Mouse (Mus musculus): Measurements from ENCODE around the gene Ppdpf. TPM values are rescaled to one million over a fixed set of nuclear protein-coding genes. Genes with fewer than 3 reads are reported as not detected.

The Ppdpf gene
- polyA plus RNA-seq, 1 experiment from 2014 or later = 264 TPM

DNA sequence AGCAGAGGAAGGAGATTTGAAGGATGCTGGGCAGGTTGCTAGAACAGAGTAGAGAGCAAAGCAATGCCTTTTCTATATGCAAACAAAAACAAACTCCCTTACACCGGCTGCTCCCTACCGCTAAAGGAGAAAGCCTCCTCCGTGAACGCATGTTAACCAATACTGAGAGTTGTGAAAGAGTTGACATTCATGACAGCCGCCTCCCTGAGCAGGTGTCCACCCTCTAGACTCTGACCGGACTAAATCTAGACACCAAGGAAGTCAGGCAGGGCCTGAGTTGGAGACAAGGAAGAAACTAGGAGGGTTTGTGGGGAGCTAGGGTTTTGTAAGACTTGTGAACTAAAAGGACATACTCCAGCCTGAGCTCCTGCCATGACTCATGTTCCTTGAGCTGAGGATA, 15.8 kb downstream of the Ppdpf start:
- no peaks in the 10 kb centered on the region for H3K36me3 ChIP-seq
- H3K9ac ChIP-seq = no peak overlapping the region
- H3K9me3 ChIP-seq = no peaks in the 10 kb centered on the region
- 71% methylated on average over 6 of the region's 6 CpGs for whole genome bisulfite sequencing
- H3K27ac ChIP-seq = no peak overlapping the region
- no peaks in the 10 kb centered on the region for H3K27me3 ChIP-seq (replicated peaks)
- no peak overlapping the region for H3K4me3 ChIP-seq (replicated peaks)
- no peak overlapping the region for H3K4me2 ChIP-seq (replicated peaks)
- peaks cover 5% of the 10 kb centered on the region; the same call in 1 of the 2 replicates for H3K4me1 ChIP-seq (replicated peaks)
- peak; percentile 79 for ATAC-seq

DNA sequence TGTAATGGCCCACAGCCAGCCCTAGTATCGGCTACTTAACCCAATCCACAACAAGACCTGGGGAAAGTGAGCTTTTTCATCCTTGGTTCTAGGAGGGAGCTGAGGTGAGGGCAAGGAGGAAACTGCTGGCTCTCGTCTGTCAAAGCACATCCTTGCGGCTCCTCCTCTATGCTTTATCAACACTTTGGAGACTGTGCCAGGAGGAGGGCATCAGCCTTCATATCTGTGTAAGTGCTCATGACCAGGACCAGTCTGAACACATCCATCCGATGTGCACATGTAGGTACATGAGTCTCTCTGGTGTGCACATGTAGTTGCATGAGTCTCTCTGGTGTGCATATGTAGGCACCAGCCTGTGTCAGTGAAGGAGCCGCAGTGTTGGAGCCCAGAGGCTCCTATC, 18.6 kb downstream of the Ppdpf start:
- H3K9me3 ChIP-seq = no peaks in the 10 kb centered on the region
- ATAC-seq = no peak; the same call in 1 of the 2 replicates
- H3K4me3 ChIP-seq (replicated peaks) = no peak overlapping the region
- no peaks in the 10 kb centered on the region for H3K36me3 ChIP-seq
- 71% methylated on average over 5 of the region's 5 CpGs for WGBS
- no peak overlapping the region for H3K27ac ChIP-seq
- H3K9ac ChIP-seq = no peak overlapping the region
- H3K4me2 ChIP-seq (replicated peaks) = no peak overlapping the region
- peaks cover 5% of the 10 kb centered on the region; the same call in 1 of the 2 replicates for H3K4me1 ChIP-seq (replicated peaks)
- H3K27me3 ChIP-seq (replicated peaks) = 0 out of 2 replicates have a peak, but pooled peaks cover 3% of the 10 kb centered on the region

DNA sequence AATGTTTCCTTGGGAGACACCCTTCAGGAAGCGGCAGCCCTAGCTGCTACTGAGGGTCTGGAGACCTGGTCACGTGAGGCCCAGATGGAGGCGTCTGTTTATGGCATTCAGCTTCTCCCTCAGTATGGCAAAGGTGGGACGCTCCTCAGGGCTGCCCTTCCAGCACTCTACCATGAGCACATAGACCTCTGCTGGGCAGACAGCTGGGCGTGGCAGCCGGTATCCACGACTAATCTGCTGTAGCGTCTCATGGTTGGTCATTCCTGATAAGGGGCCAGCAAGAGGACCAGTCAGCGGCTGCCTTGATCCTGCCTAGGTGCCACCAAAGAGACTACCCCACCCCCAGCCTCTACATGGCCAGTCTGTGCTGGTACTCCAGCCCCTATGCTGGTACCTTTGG, 19.1 kb downstream of the Ppdpf start:
- H3K9me3 ChIP-seq = no peaks in the 10 kb centered on the region
- WGBS = 65% methylated on average over 9 of the region's 9 CpGs
- no peak overlapping the region for H3K27ac ChIP-seq
- no peak overlapping the region for H3K4me2 ChIP-seq (replicated peaks)
- no peak overlapping the region for H3K4me3 ChIP-seq (replicated peaks)
- no peaks in the 10 kb centered on the region for H3K36me3 ChIP-seq
- peaks cover 5% of the 10 kb centered on the region; the same call in 1 of the 2 replicates for H3K4me1 ChIP-seq (replicated peaks)
- H3K9ac ChIP-seq = no peak overlapping the region
- peak; percentile 52; the same call in 1 of the 2 replicates for ATAC-seq
- peaks cover 5% of the 10 kb centered on the region; the same call in 1 of the 2 replicates for H3K27me3 ChIP-seq (replicated peaks)

DNA sequence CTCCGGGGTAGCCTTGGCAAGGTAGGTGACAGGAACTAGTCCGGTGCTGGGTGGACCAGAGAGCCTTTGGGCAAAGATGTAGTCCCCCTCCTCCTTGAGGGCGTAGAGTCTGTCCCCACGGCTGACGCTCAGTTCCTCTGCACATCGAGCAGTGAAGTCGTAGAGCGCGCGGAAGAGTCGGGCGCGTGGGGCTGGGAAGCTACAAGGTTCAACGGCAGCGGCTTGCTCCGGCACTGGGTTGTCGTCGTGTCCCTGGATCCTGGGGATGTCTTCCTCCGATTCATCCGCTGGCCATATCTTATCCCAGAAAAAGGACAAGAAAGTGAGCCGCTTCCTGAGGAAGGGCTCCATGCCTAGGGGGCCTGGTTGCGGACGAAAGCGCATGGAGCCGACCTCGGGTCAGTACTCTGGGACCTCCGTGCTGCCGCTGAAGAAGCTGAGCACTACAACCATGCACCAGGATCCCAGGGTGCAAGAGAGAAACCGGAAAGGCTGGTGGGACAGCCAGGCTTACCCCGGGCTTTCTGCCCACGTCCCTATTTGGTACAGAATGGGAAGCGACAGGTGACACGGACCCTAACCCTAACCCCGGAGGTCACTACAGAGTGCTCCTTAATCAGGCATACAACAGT, 25.5 kb downstream of the Ppdpf start:
- peak; percentile 70 for ATAC-seq
- H3K27me3 ChIP-seq (replicated peaks) = peaks cover 38% of the 10 kb centered on the region
- H3K9ac ChIP-seq = peak overlapping the region; percentile 14; the same call in 1 of the 2 replicates
- H3K4me2 ChIP-seq (replicated peaks) = peak overlapping the region; percentile 57
- no peak overlapping the region for H3K27ac ChIP-seq
- 4% methylated on average over 34 of the region's 34 CpGs for WGBS
- H3K4me1 ChIP-seq (replicated peaks) = 0 out of 2 replicates have a peak, but pooled peaks cover 8% of the 10 kb centered on the region
- no peaks in the 10 kb centered on the region for H3K36me3 ChIP-seq
- no peaks in the 10 kb centered on the region for H3K9me3 ChIP-seq
- H3K4me3 ChIP-seq (replicated peaks) = peak overlapping the region; percentile 22

DNA sequence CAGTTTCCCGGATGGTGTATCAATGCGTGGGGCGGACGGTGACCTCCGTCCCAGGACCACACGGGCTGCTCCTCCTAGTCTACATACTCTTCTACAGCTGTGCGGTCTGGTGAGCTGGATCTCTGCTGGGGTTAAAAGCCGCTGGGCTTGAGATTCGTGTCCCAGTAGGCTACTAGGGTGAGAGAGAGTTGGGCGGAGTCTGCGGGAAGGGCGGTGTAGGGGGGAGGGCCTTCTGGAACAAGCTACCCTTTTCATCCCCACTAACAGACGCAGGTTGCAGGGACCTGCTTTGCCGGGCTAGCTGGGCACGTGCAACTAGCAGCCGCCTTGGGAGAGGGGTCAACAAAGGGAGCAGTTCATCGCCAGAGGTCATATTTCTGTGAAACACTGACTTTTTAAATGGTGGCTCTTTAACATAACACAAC, 26.0 kb downstream of the Ppdpf start, which contains the start of gene Srms:
Gene Srms (minus strand): TSS at position 165 of the 425 bp plus-strand sequence.
- no peaks in the 10 kb centered on the region for H3K9me3 ChIP-seq
- peak within 1 kb of the TSS; percentile 22 for H3K4me3 ChIP-seq (replicated peaks)
- H3K9ac ChIP-seq = peak within 1 kb of the TSS; percentile 14; the same call in 1 of the 2 replicates
- WGBS = 1% methylated on average over 17 of the region's 17 CpGs
- peaks cover 38% of the 10 kb centered on the region for H3K27me3 ChIP-seq (replicated peaks)
- H3K36me3 ChIP-seq = no peaks in the 10 kb centered on the region
- H3K4me2 ChIP-seq (replicated peaks) = peak within 1 kb of the TSS; percentile 57
- no peak within 1 kb of the TSS for H3K27ac ChIP-seq
- H3K4me1 ChIP-seq (replicated peaks) = 0 out of 2 replicates have a peak, but pooled peaks cover 8% of the 10 kb centered on the region
- peak; percentile 76 for ATAC-seq

DNA sequence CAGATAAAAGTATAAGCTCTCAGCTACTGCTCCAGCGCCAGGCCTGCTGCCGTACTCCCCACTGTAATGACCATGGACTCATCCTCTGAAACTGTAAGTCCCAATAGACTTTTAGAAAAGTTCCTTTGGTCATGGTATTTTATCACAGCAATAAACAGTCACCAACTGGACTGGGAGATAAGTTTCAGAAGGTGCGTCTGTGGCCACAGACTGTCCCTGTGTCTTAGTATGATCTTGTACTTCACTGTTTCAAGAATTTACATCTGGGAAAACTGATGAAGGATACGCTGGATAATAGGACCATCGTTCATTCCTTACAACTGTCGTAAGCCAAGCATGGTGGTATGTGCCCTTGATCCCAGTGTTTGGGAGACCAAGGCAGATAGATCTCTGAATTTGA, 29.0 kb downstream of the Ppdpf start:
- no peaks in the 10 kb centered on the region for H3K9me3 ChIP-seq
- H3K36me3 ChIP-seq = no peaks in the 10 kb centered on the region
- H3K9ac ChIP-seq = no peak overlapping the region
- peaks cover 17% of the 10 kb centered on the region for H3K4me1 ChIP-seq (replicated peaks)
- no peak overlapping the region for H3K4me2 ChIP-seq (replicated peaks)
- H3K27ac ChIP-seq = no peak overlapping the region
- WGBS = 87% methylated on average over 6 of the region's 6 CpGs
- peaks cover 34% of the 10 kb centered on the region for H3K27me3 ChIP-seq (replicated peaks)
- H3K4me3 ChIP-seq (replicated peaks) = no peak overlapping the region
- ATAC-seq = no peak

DNA sequence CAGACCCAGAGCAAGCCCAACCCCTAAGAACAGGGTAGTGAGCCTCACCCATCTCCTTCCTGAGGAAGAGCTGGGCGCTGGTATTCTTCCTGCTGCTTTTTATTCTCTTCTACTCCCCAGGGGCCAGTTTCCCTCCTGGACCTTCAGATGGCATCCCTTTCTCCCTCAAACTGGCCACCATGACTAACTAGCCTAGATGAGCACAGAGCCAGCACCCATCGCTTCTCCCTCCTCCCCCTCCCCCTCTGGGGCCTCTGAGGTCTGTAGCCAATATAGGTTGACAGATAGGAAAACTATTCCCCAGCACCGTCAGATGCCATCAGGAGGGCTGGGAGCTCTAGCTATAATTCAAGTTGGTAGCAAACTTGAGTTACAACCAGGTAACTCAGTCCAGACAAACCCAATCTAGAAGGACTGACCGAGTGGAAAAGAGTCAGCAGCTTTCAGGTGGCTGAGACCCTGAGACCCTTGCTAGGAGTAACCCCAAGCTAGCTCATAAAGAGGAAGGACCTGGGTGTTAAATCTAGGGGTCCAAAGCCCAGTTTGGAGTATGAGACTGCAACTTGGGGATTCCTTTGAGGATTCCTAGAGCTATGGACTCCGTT, 31.9 kb downstream of the Ppdpf start:
- peak overlapping the region; percentile 65; the same call in 1 of the 2 replicates for H3K4me2 ChIP-seq (replicated peaks)
- WGBS = 55% methylated on average over 5 of the region's 5 CpGs

DNA sequence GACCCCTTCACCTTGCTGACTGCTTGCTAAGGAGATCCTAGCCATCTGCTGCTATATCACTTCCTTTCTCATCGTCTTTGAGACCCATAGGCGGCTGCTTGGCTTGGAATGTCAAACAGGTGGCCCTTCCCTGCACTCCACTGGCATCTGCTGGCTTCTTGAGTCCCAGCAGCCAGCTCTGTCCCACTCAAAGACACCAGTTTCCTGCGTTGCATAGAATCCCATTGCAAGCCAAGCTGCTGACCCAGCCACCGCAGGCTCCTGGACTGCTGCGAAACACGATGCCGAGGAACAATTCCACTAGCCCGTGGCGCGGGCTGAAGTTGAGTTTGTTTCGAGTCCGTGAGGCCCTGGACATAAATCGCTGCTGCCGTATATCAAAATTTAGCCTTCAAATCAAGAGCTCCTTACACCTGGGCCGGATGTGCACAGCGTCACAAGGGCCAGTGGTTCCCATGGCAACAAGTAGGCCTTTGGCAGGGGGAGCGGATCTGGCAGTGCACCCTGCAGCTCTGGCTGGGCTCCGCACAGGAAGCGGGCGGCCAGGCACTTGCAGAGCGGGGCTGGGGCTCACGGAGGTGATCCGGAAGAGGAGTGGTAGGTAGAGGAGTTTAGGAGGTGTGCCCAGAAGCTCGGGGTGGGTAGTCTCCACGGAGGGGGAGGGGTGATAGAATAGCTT, 32.6 kb downstream of the Ppdpf start, which contains the start of gene Fndc11:
Gene Fndc11 (plus strand): TSS at position 476 of the 679 bp plus-strand sequence.
- Histone ChIP-seq H3K36me3 (no peaks in the 10 kb centered on the region), H3K9me3 (no peaks in the 10 kb centered on the region), H3K4me1 (replicated peaks) (peaks cover 9% of the 10 kb centered on the region), H3K27ac (peak within 1 kb of the TSS; percentile 49; the same call in 1 of the 2 replicates), H3K9ac (no peak within 1 kb of the TSS; the same call in 1 of the 2 replicates), H3K27me3 (replicated peaks) (no peaks in the 10 kb centered on the region), H3K4me3 (replicated peaks) (peak within 1 kb of the TSS; percentile 25), H3K4me2 (replicated peaks) (peak within 1 kb of the TSS; percentile 65)
- peak; percentile 94 for ATAC-seq
- 3% methylated on average over 25 of the region's 25 CpGs for WGBS

More for the DNA sequence above, 31.9 kb downstream of the Ppdpf start:
- peaks cover 9% of the 10 kb centered on the region for H3K4me1 ChIP-seq (replicated peaks)
- no peaks in the 10 kb centered on the region for H3K36me3 ChIP-seq
- 0 out of 2 replicates have a peak overlapping the region, but pooled peaks have one; percentile 49 for H3K27ac ChIP-seq
- no peaks in the 10 kb centered on the region for H3K9me3 ChIP-seq
- H3K4me3 ChIP-seq (replicated peaks) = no peak overlapping the region
- H3K9ac ChIP-seq = no peak overlapping the region
- ATAC-seq = no peak
- H3K27me3 ChIP-seq (replicated peaks) = peaks cover 5% of the 10 kb centered on the region

DNA sequence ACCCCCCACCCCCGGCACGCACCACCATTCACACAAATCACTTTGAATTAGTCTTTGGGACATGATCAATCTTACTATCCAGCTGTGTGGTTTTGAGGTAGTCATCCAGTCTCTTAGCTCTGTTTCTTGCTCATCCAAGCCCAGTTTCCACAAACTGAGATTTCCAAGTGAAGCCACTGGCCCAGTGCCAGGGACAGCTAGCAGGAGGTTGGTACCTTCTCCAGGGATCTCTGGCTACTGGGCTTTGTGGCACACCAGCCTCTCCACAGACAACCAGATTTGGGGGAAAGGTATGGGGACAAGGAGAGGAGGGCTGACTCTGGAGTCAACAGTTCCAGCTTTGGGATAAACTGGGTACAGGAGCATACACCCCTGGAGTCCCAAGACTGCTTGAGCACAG, 33.3 kb downstream of the Ppdpf start:
- Histone ChIP-seq H3K36me3 (no peaks in the 10 kb centered on the region), H3K4me3 (replicated peaks) (peak overlapping the region; percentile 25), H3K27ac (peak overlapping the region; percentile 49; the same call in 1 of the 2 replicates), H3K9ac (no peak overlapping the region), H3K27me3 (replicated peaks) (no peaks in the 10 kb centered on the region), H3K4me2 (replicated peaks) (peak overlapping the region; percentile 65), H3K9me3 (no peaks in the 10 kb centered on the region), H3K4me1 (replicated peaks) (peaks cover 9% of the 10 kb centered on the region)
- peak; percentile 28; the same call in 1 of the 2 replicates for ATAC-seq
- 50% methylated on average over 2 of the region's 2 CpGs for WGBS

DNA sequence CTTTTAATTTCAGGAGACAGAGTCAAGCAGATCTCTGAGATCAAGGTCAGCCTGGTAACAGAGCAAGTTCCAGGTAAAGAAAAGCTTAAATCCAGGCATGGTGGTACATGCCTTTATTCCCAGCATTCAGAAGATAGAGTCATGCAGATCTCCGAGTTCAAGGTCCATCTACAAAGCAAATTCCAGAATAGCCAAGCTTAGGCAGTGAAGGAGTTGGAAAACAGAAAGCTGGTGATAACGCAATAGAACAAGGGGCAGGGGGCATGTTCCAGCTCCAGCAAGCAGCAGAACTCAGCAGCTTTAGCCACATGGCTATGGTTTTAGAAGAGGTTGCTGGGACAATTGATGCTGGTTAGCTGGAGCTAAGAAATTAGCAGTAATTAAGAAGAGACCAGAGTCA, 37.9 kb downstream of the Ppdpf start:
- peaks cover 2% of the 10 kb centered on the region for H3K4me1 ChIP-seq (replicated peaks)
- ATAC-seq = no peak
- H3K4me2 ChIP-seq (replicated peaks) = no peak overlapping the region
- H3K36me3 ChIP-seq = no peaks in the 10 kb centered on the region
- H3K27ac ChIP-seq = no peak overlapping the region
- H3K9me3 ChIP-seq = no peaks in the 10 kb centered on the region
- H3K27me3 ChIP-seq (replicated peaks) = no peaks in the 10 kb centered on the region
- 74% methylated on average over 2 of the region's 2 CpGs for WGBS
- no peak overlapping the region for H3K4me3 ChIP-seq (replicated peaks)
- H3K9ac ChIP-seq = no peak overlapping the region

DNA sequence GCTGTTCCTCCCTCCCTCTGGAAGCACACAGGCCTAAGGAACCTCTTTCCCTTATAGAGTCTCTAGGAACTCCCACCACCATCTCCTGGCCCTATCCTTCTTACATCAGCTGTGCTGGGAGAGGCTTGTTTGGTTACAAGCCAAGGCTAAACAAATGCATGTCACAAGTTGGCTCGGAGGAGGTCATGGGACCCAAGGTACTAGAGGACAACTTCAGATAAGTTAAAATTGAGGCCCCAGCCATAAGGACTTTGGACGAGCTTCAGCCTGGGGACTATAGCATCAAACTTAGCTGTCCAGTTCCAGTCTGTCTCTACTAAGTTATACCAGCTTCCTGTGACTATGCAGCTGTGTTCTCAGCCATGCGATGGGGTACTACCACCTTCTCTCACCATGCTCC, 40.1 kb downstream of the Ppdpf start:
- H3K36me3 ChIP-seq = no peaks in the 10 kb centered on the region
- no peaks in the 10 kb centered on the region for H3K27me3 ChIP-seq (replicated peaks)
- no peak overlapping the region for H3K4me3 ChIP-seq (replicated peaks)
- no peaks in the 10 kb centered on the region for H3K4me1 ChIP-seq (replicated peaks)
- H3K9me3 ChIP-seq = no peaks in the 10 kb centered on the region
- H3K27ac ChIP-seq = no peak overlapping the region
- ATAC-seq = no peak
- 86% methylated on average over 3 of the region's 3 CpGs for WGBS
- H3K9ac ChIP-seq = no peak overlapping the region
- H3K4me2 ChIP-seq (replicated peaks) = no peak overlapping the region

DNA sequence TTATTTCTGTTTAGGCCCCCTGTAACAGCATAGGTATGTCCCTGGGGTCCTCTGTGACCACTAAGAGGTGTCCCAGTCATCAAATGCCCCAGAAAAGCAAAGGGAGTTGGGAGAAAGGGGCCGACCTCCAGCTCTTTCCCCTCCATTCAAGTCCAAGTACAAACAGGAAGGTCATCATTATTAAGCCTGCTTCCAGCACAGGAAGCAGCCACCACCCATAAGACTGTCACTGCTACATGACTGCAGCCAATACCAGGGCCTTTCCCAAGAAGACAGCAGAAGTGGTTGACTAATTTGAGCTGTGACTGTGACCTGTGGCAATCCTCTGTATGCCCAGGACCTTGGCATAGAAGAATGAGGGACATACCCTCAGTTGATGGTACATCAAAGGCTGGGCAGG, 41.3 kb downstream of the Ppdpf start:
- Histone ChIP-seq H3K9ac (no peak overlapping the region), H3K9me3 (no peaks in the 10 kb centered on the region), H3K4me3 (replicated peaks) (no peak overlapping the region), H3K27me3 (replicated peaks) (no peaks in the 10 kb centered on the region), H3K4me1 (replicated peaks) (no peaks in the 10 kb centered on the region), H3K36me3 (no peaks in the 10 kb centered on the region), H3K27ac (no peak overlapping the region), H3K4me2 (replicated peaks) (no peak overlapping the region)
- no peak for ATAC-seq
- WGBS = 64% methylated on average over 1 of the region's 1 CpGs

Data from intestine, embryonic 15.5 days (tissue).